12 mouse cellular contexts compared by ENCODE assay signal in the genomic region with DNA sequence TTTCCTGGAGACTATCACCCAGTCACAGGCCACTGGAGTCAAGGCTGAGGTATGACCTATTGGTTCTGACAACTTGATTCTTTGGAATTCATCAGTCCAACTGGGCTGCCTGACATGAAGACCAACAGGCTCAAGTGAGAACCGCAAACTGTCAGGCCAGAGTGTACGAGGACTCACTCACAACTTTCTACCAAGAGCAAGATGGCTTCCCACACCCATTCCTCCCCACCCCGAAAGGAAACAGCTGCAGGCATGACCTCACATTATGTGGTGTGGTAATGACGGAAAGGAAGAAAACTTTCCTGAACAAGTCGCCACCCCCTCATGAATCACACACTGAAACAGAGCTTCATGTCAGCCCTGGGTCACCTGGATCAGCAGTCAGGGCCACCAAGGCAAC.
DNase-seq lines count a peak whose midpoint lies in the region; TF ChIP-seq lines count a peak whose summit lies in the region.
"Had no signal": no experiment of that assay in that cellular context is flagged by ENCODE, and none has a peak within 500 bp of the region (broad histone marks: within the 10 kb centered on the region; RNA-seq: fewer than 3 reads in every experiment).

No protein-coding gene starts in this region.

- no peak overlapping the region for H3K9ac ChIP-seq in heart, adult 2 months (ENCODE audit: low read depth, low read length)
- H3K9ac ChIP-seq: forebrain, embryonic 12.5 days; liver, postnatal 0 days; midbrain, embryonic 15.5 days had no signal

- WGBS in heart, adult 2 months: 58% methylated on average over 5 of the region's 5 CpGs
- 68% methylated on average over 5 of the region's 5 CpGs for WGBS in kidney, adult 2 months
- 87% methylated on average over 5 of the region's 5 CpGs for WGBS in hindbrain, embryonic 10.5 days

- 0 out of 2 replicates have a peak, but pooled peaks cover 2% of the 10 kb centered on the region for H3K9me3 ChIP-seq in hindbrain, embryonic 10.5 days
- H3K9me3 ChIP-seq: forebrain, embryonic 12.5 days; midbrain, embryonic 15.5 days had no signal

- TF ChIP-seq POLR2A in heart, adult 2 months (IDR thresholded peaks at IDR 0.05; ENCODE audit: insufficient read depth, low read depth, low read length): no peak
- TF ChIP-seq POLR2A in kidney, adult 2 months (IDR thresholded peaks at IDR 0.05; ENCODE audit: low read depth, low read length): no peak

- peaks cover 13% of the 10 kb centered on the region for H3K36me3 ChIP-seq in heart, adult 2 months (ENCODE audit: control insufficient read depth, insufficient read depth, low read length)
- no peaks in the 10 kb centered on the region for H3K36me3 ChIP-seq in kidney, adult 2 months (ENCODE audit: control insufficient read depth, insufficient read depth, low read length)
- H3K36me3 ChIP-seq in hindbrain, embryonic 10.5 days: peaks cover 21% of the 10 kb centered on the region
- H3K36me3 ChIP-seq: midbrain, embryonic 15.5 days had no signal

- no peaks in the 10 kb centered on the region for H3K79me2 ChIP-seq in heart, adult 2 months (replicated peaks; ENCODE audit: control insufficient read depth, insufficient read depth, low read length)

- TF ChIP-seq CTCF in heart, adult 2 months (IDR thresholded peaks at IDR 0.05): no peak
- no peak for TF ChIP-seq CTCF in kidney, adult 2 months (conservative IDR thresholded peaks at IDR 0.05; ENCODE audit: insufficient read depth, insufficient read length, low read depth, low read length)

- no peak for TF ChIP-seq EP300 in heart, adult 2 months (IDR thresholded peaks at IDR 0.05; ENCODE audit: insufficient read depth, low read depth, low read length)

- H3K27me3 ChIP-seq in heart, adult 2 months (ENCODE audit: control insufficient read depth, insufficient read depth, low read length): no peaks in the 10 kb centered on the region
- no peaks in the 10 kb centered on the region for H3K27me3 ChIP-seq in kidney, adult 2 months (replicated peaks; ENCODE audit: control insufficient read depth, insufficient read depth, low read length)
- no peaks in the 10 kb centered on the region for H3K27me3 ChIP-seq in hindbrain, embryonic 10.5 days (ENCODE audit: insufficient read depth, poor library complexity, severe bottlenecking)
- H3K27me3 ChIP-seq: forebrain, embryonic 12.5 days; midbrain, embryonic 15.5 days had no signal

- DNase-seq in heart, adult 2 months: peak in 1 of 2 experiments; percentile 34
- DNase-seq in heart, postnatal 36 days: no peak
- DNase-seq in adipocyte (ENCODE audit: low spot score): peak; percentile 38
- DNase-seq in kidney, adult 2 months: peak; percentile 48
- DNase-seq in lung, postnatal 25 days (ENCODE audit: low spot score): peak; percentile 10
- DNase-seq in hindbrain, embryonic 10.5 days (ENCODE audit: low spot score): no peak
- no peak for DNase-seq in Muller cell, postnatal 12 days (ENCODE audit: inconsistent ontology term)
- DNase-seq: gastrocnemius, postnatal 14 days; liver, postnatal 0 days had no signal

- intact Hi-C loops in heart, adult 2 months (cut with DNase I): no loop called here
- intact Hi-C loops in heart, postnatal 36 days (cut with DNase I): no loop called here

- peak overlapping the region; percentile 15 for H3K27ac ChIP-seq in heart, adult 2 months
- no peak overlapping the region for H3K27ac ChIP-seq in kidney, adult 2 months (ENCODE audit: insufficient read depth, low read depth, low read length)
- no peak overlapping the region for H3K27ac ChIP-seq in hindbrain, embryonic 10.5 days
- H3K27ac ChIP-seq: forebrain, embryonic 12.5 days; left cerebral cortex, adult 2 months; midbrain, embryonic 15.5 days had no signal

- H3K4me3 ChIP-seq in heart, adult 2 months: no peak overlapping the region
- H3K4me3 ChIP-seq in kidney, adult 2 months (ENCODE audit: insufficient read depth, low read depth, low read length): no peak overlapping the region
- no peak overlapping the region for H3K4me3 ChIP-seq in hindbrain, embryonic 10.5 days
- H3K4me3 ChIP-seq: forebrain, embryonic 12.5 days; left cerebral cortex, adult 2 months; midbrain, embryonic 15.5 days had no signal

- peaks cover 16% of the 10 kb centered on the region for H3K4me1 ChIP-seq in heart, adult 2 months (ENCODE audit: control insufficient read depth, insufficient read depth, low read length)
- H3K4me1 ChIP-seq in kidney, adult 2 months (ENCODE audit: control insufficient read depth, insufficient read depth, low read length): peaks cover 3% of the 10 kb centered on the region; the same call in 1 of the 2 replicates
- no peaks in the 10 kb centered on the region for H3K4me1 ChIP-seq in hindbrain, embryonic 10.5 days (replicated peaks)
- H3K4me1 ChIP-seq: forebrain, embryonic 12.5 days; midbrain, embryonic 15.5 days had no signal

Comparison
In these comparisons a context has a peak if more than half of its experiments do, and no peak if none do; other contexts are left out.
1. DNase-seq: peak in adipocyte (single experiment), kidney, adult 2 months (single experiment) and lung, postnatal 25 days (single experiment); none in heart, postnatal 36 days (0 of 2), hindbrain, embryonic 10.5 days (single experiment) and Muller cell, postnatal 12 days (single experiment).